In genomic region chr7:80860729-80861274, GRCm38 (mm10) we compare ENCODE assay signal across 8 mouse cellular contexts. TPM values are rescaled to one million over a fixed set of nuclear protein-coding genes. Genes with fewer than 3 reads are reported as not detected.
A peak's percentile ranks its signal among the peaks of the same experiment; 100 is the strongest.
DNase-seq lines count a peak whose midpoint lies in the region; ATAC-seq and TF ChIP-seq lines count a peak whose summit lies in the region.

Zscan2 (plus strand) TSS chr7:80860920.

- H3K9ac ChIP-seq in kidney, embryonic 14.5 days (ENCODE audit: low read depth, low read length): peak within 1 kb of the TSS; percentile 90
- peak within 1 kb of the TSS; percentile 77 for H3K9ac ChIP-seq in limb, embryonic 15.5 days

- under 1% methylated on average over 40 of the region's 40 CpGs for WGBS in kidney, embryonic 14.5 days
- WGBS in limb, embryonic 15.5 days: 0% methylated on average over 40 of the region's 40 CpGs

- H3K36me3 ChIP-seq in kidney, embryonic 14.5 days (ENCODE audit: control insufficient read depth, insufficient read depth, low read length): peaks cover 26% of the 10 kb centered on the region
- H3K36me3 ChIP-seq in limb, embryonic 15.5 days: peaks cover 22% of the 10 kb centered on the region

- peak; percentile 97 for ATAC-seq in kidney, embryonic 14.5 days (ENCODE audit: low FRiP score, low TSS enrichment)
- ATAC-seq in limb, embryonic 15.5 days (ENCODE audit: insufficient number of reproducible peaks, low FRiP score, low TSS enrichment, low read depth): peak; percentile 98

- no peak for TF ChIP-seq CTCF in bone marrow macrophage, adult 2 months (IDR thresholded peaks at IDR 0.05; ENCODE audit: low read depth, low read length)
- no peak for TF ChIP-seq CTCF in embryonic fibroblast, embryonic 13.5 days (IDR thresholded peaks at IDR 0.05; ENCODE audit: borderline replicate concordance, insufficient read depth, low read length)

- peak within 1 kb of the TSS; percentile 85 for H3K4me2 ChIP-seq in kidney, embryonic 14.5 days (replicated peaks; ENCODE audit: low read depth, low read length)
- H3K4me2 ChIP-seq in limb, embryonic 15.5 days: peak within 1 kb of the TSS; percentile 69

- H3K9me3 ChIP-seq in kidney, embryonic 14.5 days (ENCODE audit: control insufficient read depth, low read length): no peaks in the 10 kb centered on the region
- no peaks in the 10 kb centered on the region for H3K9me3 ChIP-seq in limb, embryonic 15.5 days

- no peak within 1 kb of the TSS for H3K27ac ChIP-seq in bone marrow macrophage, adult 2 months (ENCODE audit: insufficient read depth, low read depth, low read length)
- H3K27ac ChIP-seq in embryonic fibroblast, embryonic 13.5 days (ENCODE audit: insufficient read depth, low read length): no peak within 1 kb of the TSS
- peak within 1 kb of the TSS; percentile 76 for H3K27ac ChIP-seq in kidney, embryonic 14.5 days (ENCODE audit: low read depth, low read length)
- peak within 1 kb of the TSS; percentile 86 for H3K27ac ChIP-seq in limb, embryonic 15.5 days

- DNase-seq in A20 (ENCODE audit: low read depth, low spot score): peak; percentile 93
- peak; percentile 95 for DNase-seq in heart, adult 9 months (ENCODE audit: low spot score in 2 of 2)
- peak; percentile 64 to 76 for DNase-seq in monocyte, adult 2 months (ENCODE audit: low read depth in 1 of 2, low spot score in 2 of 2)
- DNase-seq in spleen, postnatal 36 days (ENCODE audit: low spot score in 2 of 2): peak; percentile 88 to 90

- peak within 1 kb of the TSS; percentile 91 for H3K4me3 ChIP-seq in bone marrow macrophage, adult 2 months (ENCODE audit: insufficient read depth, low read length)
- peak within 1 kb of the TSS; percentile 85 for H3K4me3 ChIP-seq in embryonic fibroblast, embryonic 13.5 days (ENCODE audit: insufficient read depth, low read length)
- H3K4me3 ChIP-seq in kidney, embryonic 14.5 days (ENCODE audit: low read length): peak within 1 kb of the TSS; percentile 91
- H3K4me3 ChIP-seq in limb, embryonic 15.5 days: peak within 1 kb of the TSS; percentile 97

- no peaks in the 10 kb centered on the region for H3K27me3 ChIP-seq in kidney, embryonic 14.5 days (ENCODE audit: control insufficient read depth, insufficient read depth, low read length)
- no peaks in the 10 kb centered on the region for H3K27me3 ChIP-seq in limb, embryonic 15.5 days

- TF ChIP-seq POLR2A in bone marrow macrophage, adult 2 months (IDR thresholded peaks at IDR 0.05; ENCODE audit: borderline replicate concordance, low read depth, low read length): no peak
- peak; percentile 76 for TF ChIP-seq POLR2A in embryonic fibroblast, embryonic 13.5 days (IDR thresholded peaks at IDR 0.05; ENCODE audit: low read depth, low read length)

- H3K4me1 ChIP-seq in bone marrow macrophage, adult 2 months (ENCODE audit: control insufficient read depth, insufficient read depth, low read length): peaks cover 17% of the 10 kb centered on the region
- no peaks in the 10 kb centered on the region for H3K4me1 ChIP-seq in embryonic fibroblast, embryonic 13.5 days (ENCODE audit: control insufficient read depth, insufficient read depth, low read length)
- peaks cover 17% of the 10 kb centered on the region; the same call in 1 of the 2 replicates for H3K4me1 ChIP-seq in kidney, embryonic 14.5 days (ENCODE audit: control insufficient read depth, insufficient read depth, low read length)
- H3K4me1 ChIP-seq in limb, embryonic 15.5 days: peaks cover 16% of the 10 kb centered on the region

RNA-seq across cellular contexts. Expression of gene Zscan2, which starts in this region (rescaled TPM):
- 2.1 and 3.6 TPM in 2 replicates for polyA plus RNA-seq in bone marrow macrophage, adult 2 months (2012; ENCODE audit: insufficient read depth, insufficient read length, missing spikeins)
- 2.7 and 5.1 TPM in 2 replicates for polyA plus RNA-seq in embryonic fibroblast, embryonic 13.5 days (2011; ENCODE audit: insufficient read length, low read depth, missing spikeins)
- polyA plus RNA-seq in kidney, embryonic 14.5 days (2014; fragmentation: Nextera tagmentation; extraction: Ambion mirVana): 2.8 and 4.0 TPM in 2 replicates
- polyA plus RNA-seq in limb, embryonic 15.5 days (2015; fragmentation: Nextera tagmentation; extraction: Ambion mirVana): 2.3 and 2.6 TPM in 2 replicates

Comparison
In these comparisons a context has a peak if more than half of its experiments do, and no peak if none do; other contexts are left out.
1. H3K27ac ChIP-seq: peak in kidney, embryonic 14.5 days (single experiment) and limb, embryonic 15.5 days (single experiment); none in bone marrow macrophage, adult 2 months (single experiment) and embryonic fibroblast, embryonic 13.5 days (single experiment).
2. Peak in every context shown above with its lines, with median percentiles within 50 percentile points of each other: DNase-seq and H3K4me3 ChIP-seq.